Mouse (Mus musculus) kidney, adult 2 months (tissue): ENCODE results near the gene Npb.

ENCODE experiments used
- CTCF ChIP-seq: fragments of 200-500 bp; conservative IDR thresholded peaks from 2 replicates; pipeline ENCODE4 v1.5.1; 2011; ENCODE audit warnings: low read depth, mild to moderate bottlenecking, control low read depth, low read length, moderate library complexity, mixed read lengths; ENCODE audit not compliant: insufficient read depth, insufficient read length
- POLR2A ChIP-seq: fragments of 200-500 bp; IDR thresholded peaks from one replicate; pipeline ENCODE4 v1.6.1; 2011; ENCODE audit warnings: low read depth, low read length, control low read depth

- no peak for TF ChIP-seq POLR2A
- no peak for TF ChIP-seq CTCF
Observed at GRCm38 (mm10) chr11:120622805-120623204, 14.5 kb downstream of the Npb start.
